Mouse (Mus musculus) thymus, adult 18-20 months (tissue): ENCODE results near the gene Lmna.
A peak's percentile ranks its signal among the peaks of the same experiment; 100 is the strongest.

ENCODE experiments used
- DNase-seq, 2 experiments: peaks; one replicate each; pipeline ENCODE4 v3.0.0; 2022; ENCODE audit warnings: mixed read lengths in 2 of 2

Lmna gene

DNA sequence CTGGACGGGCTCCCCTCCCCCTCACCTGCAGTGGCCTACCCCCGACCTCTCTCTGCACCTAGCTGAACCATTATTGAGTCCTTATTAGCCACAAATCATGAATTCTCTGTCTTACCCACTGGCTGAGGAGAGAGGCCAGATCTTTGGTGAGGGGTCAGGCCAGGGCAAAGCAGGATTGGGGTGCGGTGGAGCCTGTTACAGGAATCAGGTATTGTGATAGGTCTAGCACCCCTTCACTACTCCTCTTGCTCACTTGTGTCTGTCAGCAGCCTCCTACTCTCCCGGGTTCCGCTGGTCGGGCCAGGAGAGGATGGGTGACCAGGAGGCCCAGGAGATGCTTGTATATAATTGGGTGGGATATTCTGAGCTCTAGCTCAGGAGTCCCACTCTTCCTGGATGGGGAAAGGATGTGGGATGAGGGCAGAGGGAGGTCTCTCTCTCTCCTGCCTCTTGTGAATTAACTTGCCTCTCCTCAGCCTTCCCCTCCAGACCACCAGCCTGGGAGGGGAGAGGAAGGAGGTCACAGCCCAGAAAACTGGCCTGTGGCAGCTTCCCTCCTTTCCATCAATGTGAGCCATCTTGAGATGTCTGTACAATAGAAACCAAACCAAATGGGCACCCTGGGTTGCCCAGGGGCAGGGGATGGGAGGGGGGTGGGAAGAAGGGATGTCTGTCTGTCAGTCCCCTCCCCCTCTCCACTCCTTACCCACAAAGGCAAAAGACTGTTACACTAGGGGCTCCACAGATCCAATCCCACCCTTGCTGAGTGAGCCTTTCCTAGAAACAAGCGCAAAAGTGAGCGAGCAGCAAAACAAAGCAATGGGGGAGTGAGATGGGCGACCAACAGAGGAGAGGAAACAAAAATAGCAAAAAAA is 28.8 kb upstream of the Lmna start:
- DNase-seq = no peak

DNA sequence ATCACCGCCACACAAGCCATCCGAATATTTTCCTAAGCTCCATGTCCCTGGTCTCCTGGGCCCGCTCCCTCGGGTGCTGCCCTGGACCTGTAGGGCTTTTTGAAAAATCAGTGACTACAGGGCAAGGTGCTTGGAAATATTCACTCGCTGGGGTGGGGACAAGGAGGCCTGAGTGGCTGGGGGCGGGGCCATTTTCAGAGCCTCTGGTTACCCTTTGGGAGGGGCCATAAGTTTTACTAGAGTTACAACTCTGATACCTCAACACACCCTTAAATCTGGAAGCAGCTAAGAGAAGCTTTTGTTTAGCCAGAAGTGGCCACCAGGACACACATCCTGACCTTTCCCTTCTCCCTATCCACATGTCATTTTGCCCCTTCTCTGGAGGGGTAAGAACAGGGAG is 27.4 kb upstream of the Lmna start:
- no peak for DNase-seq

DNA sequence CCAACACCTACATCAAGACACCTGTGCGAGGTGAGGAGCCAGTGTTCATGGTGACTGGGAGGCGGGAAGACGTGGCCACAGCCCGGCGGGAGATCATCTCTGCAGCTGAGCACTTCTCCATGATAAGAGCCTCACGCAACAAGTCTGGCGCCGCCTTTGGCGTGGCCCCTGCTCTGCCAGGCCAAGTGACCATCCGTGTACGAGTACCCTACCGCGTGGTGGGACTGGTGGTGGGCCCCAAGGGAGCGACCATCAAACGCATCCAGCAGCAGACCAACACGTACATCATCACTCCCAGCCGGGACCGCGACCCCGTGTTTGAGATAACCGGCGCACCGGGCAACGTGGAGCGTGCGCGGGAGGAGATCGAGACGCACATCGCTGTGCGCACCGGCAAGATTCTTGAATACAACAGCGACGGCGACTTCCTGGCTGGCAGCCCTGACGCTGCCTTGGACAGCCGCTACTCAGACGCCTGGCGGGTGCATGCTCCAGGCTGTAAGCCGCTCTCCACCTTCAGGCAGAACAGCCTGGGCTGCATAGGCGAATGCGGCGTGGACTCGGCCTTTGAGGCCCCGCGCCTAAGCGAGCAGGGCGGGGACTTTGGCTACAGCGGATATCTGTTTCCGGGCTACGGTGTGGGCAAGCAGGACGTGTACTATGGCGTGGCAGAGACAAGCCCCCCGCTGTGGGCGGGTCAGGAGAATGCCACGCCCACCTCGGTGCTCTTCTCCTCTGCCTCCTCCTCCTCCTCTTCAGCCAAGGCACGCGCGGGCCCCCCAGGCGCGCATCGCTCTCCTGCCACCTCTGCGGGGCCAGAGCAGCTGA is 26.6 kb upstream of the Lmna start:
- no peak for DNase-seq

DNA sequence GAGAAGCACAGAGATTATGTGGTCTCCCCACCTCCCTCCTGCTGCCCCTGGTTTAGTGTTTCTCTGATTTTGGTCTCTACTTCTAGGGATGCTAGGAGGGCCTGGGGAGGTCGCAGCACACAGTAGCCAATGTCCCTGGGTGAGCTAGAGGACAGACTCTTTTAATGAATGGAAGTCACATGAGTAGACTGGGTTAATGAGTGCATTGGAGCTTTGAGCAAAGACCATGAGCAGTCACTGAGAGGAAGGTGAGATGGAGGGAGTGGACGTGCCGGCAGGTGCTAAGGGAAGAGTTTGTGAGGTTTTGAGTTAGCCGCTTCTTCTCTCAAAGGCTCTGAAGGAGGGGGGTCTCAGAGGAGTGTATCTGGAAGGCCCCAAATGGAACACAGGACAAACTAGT is 25.8 kb upstream of the Lmna start:
- no peak for DNase-seq

DNA sequence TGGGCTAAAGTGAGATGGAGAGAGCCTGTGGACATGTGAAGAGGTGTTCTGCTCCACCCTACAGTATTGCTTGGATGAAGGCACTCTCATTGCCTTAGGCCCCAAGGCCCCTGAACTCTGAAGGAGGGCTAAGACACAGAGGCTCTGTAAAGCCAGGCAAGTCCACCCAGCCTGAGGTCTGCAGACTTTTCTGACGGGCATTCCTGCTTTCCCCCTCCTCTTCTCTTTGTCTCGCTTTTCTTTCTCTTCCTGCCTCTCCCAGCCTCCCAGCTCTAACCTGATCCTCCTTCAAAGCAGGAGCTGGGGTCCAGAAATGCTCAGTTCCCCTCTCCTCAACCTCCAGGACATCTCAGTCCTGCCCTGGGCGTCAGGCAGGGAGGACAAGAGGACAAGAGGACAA is 25.2 kb upstream of the Lmna start:
- DNase-seq = no peak

DNA sequence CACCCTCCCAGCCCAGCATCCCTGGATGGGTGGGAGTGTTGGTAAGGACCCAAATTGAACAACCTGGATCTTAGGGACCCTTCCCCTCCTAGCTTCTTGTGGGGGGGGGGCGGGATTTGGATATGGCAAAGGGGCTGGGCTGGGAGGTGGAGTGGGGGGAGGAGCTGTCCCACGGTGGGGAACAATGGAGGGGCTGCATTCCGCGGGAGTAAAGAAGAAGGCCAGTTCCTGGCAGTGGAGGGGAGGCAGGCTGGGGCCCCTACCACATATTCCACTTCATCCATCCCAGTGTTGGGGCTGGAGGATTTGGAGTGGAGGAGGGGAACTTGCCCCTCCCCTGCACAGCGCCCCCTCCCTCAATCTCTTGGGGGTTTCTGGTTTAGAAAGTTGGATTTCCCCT is 23.9 kb upstream of the Lmna start:
- no peak for DNase-seq

DNA sequence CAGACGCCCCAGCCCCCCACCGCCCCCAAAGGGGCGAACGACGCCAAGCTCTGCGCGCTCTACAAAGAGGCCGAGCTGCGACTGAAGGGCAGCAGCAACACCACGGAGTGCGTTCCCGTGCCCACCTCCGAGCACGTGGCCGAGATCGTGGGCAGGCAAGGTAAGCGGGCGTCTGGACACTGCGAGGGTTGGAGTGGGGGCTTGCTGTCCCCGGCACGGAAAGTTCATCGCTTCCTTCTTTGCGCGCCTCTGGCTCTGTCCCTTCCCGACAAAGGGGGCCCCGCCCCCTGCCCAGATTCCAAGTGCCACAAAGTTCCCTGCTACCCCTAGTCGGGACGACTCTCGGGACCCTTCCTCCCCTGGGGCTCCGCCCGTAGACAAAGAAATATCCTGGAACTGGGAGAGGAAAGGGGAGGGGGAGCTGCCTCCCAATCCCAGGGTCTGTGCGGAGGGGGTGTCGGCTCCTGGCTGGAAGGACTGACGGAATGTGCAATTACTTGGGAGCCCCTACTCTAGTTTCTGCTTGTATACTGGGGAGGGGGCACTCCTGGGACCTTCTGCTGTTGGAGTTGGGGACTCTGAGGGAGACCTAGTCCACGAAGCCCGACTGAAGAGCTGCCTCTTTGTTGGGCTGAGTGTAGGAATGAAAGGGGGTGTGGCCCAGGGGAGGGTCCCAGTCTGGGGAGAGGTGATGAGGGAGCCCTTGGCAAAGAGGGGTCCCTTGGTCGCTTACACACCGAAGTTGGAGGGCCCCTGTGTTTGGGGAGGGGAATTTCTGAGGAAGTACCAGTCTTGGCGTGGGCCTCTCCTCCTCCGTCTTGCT is 23.1 kb upstream of the Lmna start:
- DNase-seq = peak in 1 of 2 experiments; percentile 50

DNA sequence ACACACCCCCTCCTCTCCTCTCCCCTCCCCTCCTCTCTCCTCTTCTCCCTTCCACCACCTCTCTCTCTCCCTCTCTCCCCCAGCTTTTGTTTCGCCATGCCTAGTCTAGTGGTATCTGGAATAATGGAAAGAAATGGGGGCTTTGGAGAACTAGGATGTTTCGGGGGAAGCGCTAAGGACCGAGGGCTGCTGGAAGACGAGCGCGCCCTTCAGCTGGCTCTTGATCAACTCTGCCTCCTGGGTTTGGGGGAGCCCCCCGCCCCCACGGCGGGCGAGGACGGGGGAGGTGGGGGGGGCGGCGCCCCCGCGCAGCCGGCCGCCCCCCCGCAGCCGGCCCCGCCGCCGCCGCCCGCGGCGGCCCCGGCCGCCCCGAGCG is 22.5 kb upstream of the Lmna start, which contains the start of gene Mex3a:
TSS of gene Mex3a (plus strand) at position 97 of the 376 bp plus-strand sequence.
- no peak for DNase-seq

DNA sequence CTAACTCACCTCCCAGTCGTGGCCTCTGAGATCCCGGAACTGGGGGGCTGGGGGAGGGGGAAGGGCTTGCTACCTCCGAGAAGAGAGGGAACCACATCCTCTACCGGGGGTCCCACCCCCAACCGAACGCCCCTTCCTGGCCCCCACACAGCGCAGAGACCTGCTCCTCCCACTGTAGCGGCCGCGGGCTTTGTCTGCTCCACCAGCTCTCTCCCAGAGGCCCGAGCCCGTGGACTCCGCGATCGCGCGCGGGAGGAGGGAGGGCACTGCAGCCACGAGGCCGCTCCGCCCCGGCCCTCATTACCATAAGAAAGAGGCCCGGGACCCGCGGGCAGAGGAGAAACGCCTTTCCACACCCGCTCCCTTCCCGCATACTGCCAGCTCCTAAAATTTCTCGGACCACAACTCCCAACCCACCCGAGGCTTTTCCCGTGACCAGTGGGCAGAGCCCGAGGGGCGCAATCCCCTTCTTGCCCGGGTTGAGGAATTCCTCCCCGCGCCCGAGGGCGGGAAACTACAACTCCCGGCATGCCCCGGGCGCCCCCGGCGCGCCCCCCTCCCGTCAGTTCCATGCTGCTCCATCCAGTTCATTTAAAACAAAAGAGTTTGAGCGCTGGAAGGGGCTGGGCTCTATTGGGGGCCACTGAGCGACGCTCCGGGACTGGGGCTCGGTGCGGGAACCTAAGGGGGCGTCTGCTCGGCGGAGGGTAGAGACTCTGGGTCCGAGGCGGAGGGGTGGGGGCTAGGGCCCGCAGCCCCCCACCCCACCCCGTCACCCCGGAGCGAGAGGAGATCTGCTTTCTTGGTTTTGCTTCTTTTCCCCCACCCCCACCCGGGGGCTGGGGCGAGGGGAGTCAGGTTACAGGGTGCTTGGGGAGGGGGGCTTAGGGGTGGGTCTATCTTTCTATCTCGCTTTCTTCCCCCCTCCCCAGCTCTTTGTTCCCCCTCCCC is 21.9 kb upstream of the Lmna start:
- peak; percentile 94 to 95 for DNase-seq

DNA sequence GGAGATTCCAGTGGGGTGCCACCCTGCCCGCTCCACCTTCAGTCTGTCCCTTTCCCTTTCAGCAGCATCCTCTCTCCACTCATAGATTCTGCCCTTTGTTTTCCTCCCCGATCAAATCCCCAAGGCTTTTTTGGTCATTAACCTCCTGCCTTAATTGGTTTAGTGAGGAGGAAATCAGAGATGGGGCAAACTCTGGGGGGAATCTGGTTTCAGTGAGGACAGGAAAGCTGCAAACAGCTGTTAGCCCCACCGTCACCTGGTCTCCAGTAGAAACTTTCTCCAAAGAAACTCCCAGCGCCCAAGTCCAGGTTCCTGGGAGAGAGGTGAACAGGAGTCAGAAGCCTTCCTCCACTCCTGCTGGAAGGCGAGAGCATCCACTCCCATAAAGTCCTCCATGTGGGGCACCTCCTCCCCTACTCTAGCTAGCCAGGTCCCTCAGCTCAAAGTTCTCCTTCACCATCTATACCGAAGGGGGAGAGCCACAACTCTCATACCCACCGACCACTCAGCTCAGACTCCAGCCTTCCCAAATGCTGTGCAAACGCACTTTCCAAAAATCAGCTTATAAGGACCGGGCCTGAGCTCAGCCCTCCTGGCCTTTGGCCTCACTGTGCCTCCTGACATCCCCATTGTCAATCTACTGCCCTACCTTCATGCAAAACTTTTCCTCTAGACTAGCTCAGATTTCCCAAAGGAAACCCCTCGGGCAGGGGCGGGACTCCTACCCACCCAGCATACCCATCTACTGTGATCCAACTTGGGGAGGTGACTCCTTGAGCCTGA is 20.5 kb upstream of the Lmna start:
- no peak for DNase-seq

DNA sequence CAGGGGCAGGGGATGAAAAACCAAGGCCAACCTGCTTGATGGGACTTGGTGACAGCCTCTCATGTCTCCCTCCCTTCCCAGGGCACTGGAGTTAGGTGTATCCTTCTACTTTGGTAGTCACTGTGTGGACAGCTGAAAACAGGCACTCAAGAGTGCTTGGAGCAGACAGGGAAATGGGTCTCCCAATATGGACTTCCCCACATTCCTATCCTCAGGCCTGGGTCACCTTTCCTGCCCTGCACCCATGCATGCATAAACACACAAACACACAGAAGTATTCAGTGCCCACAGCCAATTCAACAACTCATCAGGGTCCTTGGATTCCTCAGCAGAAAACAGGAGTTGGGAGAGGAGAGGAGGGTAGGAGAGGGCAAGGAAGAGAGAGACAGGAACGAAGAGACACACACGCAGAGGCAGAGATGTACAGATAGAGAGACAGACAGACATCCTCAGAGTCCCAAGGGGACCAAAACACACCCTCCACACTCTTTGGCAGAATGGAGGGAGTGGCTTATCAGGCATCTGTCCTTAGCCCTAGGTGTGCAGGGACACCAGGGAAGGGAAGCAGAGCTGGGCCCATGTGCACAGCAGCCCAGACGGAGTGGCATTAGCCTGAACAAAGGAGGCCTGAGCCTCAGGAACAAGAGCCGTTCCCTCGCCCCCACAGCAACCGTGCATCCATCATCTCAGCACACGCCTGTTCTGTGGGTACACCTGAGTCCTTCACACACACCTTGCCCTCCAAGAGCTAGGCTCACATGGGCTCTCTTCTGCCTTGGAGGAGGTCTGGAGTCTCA is 19.6 kb upstream of the Lmna start:
- no peak for DNase-seq

DNA sequence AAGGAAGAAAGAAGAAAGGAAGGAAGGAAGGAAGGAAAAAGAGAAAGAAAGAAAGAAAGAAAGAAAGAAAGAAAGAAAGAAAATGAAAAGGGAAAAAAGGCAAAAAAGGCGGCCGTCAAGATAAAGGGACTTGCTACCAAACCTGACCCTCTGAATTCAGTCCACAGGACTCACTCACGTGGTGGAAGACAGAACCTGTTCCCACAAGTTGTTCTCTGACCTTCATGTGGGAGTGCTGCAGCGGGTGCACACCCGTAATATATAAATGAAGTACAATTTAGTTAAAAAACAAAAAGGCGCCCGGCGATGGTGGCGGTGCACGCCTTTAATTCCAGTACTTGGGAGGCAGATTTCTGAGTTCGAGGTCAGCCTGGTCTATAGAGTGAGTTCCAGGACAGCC is 18.9 kb upstream of the Lmna start:
- no peak for DNase-seq

DNA sequence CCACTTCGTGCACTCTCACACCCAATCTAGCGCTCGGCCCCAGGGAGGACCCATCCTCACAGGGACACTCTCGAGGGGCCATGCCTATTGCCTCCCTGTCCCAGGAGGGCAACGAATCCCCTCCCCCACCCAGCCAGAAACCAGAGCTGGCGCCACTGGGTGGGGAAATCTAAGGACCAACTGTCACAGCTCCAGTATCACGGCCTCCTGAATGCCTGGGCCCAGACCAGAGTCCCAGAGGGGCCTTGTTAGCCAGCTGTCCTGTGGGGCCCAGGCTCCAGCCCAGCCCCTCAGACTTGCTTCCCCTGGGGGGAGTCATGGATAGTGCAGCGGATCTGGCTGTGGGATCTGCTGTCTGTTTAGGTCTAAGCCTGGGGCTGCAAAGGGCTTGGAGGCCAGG is 17.8 kb upstream of the Lmna start:
- DNase-seq = no peak

DNA sequence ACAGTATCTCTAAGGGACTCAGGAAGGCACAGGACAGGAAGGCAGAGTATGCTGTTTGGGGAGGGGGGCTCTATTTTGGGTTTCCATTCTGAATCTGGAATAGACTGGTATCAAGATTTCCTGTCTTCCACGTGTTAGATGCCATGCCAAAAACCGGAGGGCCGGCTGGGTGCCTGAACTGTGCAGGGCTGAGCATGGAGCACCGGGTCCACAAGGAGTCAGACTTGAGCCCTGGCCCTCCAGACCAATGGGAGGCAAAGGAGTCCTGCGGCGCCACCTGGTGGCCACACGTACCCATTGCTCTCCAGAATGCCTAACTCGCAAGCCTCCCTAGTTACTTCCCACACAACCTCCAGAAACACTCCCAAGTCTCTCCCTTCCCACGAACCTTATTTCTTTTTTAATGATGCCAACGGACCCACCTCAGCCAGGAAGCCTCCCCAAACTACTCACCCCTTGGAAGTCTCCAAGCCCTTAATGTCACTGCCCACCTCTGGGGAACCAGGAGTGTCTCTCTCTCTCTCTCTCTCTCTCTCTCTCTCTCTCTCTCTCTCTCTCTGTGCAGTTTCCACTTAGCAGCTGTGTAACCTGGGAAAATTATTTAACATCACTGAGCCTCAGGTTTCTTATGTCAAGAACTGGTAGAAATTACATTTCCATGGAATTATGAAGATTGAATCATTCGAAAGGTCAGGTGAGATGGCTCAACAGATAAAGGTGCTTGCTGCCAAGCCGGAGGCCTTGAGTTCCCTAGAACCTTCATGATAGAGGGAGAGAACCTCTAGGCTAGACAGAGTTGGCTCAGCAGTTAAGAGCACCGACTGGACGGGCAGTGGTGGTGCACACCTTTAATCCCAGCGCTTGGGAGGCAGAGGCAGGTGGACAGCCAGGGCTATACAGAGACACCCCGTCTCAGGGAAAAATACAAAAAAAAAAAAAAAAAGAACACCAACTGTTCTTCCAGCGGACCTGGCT is 16.7 kb upstream of the Lmna start:
- DNase-seq = peak; percentile 62 to 63

DNA sequence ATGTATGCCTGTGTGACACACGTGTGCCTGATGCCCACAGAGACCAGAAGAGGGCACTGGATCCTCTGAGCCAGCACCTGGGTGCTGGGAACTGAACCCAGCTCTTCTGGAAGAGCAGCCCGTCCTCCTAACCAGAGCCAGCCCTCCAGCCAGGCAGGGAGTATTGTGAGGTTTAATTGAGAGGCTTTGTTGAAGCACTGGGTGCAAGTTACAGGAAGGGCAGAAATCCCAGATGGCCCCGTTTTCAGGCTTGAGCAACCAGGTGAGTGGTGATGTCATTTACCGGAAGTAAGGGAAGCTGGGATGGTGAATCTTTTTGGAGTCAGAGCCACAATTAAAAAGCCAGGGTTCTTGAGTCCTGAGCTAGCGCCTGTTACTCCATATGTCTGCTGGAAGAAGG is 15.3 kb upstream of the Lmna start:
- no peak for DNase-seq

DNA sequence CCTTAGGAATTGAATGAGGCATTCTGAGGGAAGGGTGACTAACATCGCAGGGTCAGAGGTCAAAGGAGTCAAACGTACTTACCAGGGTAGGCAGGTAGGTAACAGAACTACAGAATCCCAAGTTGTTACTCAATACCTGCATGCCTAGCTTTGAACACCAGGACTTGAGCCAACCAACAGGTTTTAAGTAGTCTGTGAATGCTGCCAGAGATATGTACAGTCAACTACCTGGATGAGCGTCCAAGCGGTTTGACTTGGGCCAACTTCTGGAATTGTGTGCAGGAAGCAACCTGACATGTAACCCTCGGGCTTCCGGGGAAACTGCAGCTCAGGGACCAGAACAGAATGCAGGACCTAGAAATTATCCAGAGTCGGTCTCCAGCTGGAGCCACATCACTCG is 13.3 kb upstream of the Lmna start:
- no peak for DNase-seq

DNA sequence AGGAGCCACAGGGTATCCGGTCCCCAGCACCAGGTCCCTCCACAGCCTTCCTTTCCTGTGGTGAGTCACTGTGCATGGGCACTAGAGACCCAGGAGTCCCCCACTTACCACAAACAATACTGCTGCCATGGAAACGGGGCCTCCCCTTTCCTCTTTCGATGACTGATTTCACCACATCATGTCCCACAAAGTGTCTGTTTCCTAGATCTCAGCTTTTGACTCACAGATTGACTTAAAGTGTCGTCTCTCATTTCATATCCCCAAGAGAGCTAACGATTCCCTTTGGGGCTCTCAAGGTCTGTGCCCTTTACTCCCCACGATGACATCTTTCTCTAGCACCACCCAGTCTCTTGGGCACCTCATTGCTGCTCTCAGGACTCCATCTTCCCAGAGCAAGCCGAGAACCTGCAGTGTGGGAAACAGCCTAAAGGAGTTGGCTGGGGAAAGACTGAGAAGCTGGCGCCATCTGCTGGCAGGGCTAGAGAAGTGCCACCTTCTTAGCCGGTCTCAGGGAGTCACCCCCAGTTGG is 12.1 kb upstream of the Lmna start:
- peak in 1 of 2 experiments; percentile 62 for DNase-seq

DNA sequence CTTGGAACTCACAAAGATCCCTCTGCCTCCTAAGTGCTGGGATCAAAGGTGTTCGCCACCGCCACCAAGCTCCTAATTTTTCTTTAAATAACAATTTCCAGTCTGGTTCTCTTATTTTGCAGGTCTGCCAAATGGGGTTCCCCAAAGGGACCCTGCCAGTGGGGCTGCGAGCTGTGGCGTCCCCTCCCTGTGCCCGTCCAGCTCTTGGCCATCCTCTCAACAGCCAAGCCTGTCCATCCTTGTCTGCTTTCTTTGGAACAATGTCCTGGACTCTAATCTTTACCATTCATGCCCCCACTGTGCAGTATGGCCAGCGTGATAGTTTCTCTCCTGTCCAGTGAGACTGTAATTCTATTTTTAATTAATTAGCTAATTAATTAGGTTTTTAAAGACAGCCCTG is 11.4 kb upstream of the Lmna start:
- no peak for DNase-seq

DNA sequence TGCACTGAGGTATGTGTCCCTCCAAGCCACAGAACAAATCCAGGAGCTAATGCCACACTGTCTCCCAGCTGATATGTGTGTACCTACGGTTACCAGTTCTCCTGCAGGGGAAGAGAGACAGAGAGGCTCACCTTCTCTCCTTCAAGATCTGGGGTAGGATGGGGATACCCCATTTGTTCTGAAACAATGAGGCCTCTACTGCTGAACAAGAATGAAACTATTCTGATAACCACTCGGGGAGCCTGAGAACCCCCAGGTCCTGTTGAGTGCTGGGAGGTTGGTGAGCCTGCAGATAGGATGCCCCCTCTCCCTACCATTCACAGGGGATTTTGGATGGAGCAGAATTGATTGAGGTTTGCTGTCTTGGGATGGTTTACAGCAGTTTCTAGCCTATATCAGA is 10.3 kb upstream of the Lmna start:
- DNase-seq = no peak
